Comparison of ENCODE assay signal across 8 mouse cellular contexts in the genomic region with DNA sequence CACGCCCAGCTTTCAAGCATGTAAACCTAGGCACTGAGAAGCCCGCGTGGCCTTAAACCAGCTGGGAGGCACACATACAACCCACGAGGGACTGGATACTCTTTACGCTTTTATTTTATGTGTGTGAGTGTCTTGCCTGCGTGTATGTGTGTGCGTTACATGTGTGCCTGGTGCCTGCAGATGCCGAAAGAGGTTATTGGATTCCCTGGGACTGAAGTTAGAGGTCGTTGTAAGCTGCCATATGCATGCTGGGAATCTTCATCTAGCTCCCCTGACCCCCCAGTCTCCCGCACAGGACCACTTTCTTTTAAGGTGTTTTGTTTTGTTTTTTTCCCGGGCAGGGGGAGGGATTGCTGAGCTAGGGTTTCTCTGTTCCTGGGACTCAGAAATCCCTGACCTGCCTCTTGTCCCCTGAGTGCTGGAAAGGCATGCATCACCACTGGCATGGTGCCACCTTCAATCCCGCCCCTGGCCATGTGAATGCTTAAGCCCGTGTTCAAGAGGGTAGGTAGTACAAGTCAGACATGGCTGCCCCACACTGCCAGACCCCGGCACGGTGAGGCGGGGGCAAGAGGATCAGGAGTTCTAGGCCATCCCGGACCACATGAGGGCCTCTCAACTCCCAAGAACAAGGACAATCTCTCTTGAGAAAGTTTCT. TPM values are rescaled to one million over a fixed set of nuclear protein-coding genes. Genes with fewer than 3 reads are reported as not detected.
A peak's percentile ranks its signal among the peaks of the same experiment; 100 is the strongest.
DNase-seq lines count a peak whose midpoint lies in the region; ATAC-seq and TF ChIP-seq lines count a peak whose summit lies in the region.

No protein-coding gene starts in this region.

- H3K9me3 ChIP-seq in MEL (replicated peaks; ENCODE audit: insufficient read depth, low read length) = no peaks in the 10 kb centered on the region
- no peaks in the 10 kb centered on the region for H3K9me3 ChIP-seq in heart, embryonic 10.5 days
- no peaks in the 10 kb centered on the region for H3K9me3 ChIP-seq in kidney, embryonic 14.5 days (ENCODE audit: control insufficient read depth, low read length)
- H3K9me3 ChIP-seq in stomach, embryonic 15.5 days = no peaks in the 10 kb centered on the region

- no peak for TF ChIP-seq CTCF in MEL (IDR thresholded peaks at IDR 0.05 in 2 of 3, conservative IDR thresholded peaks at IDR 0.05 in 1 of 3; ENCODE audit: control insufficient read depth in 1 of 3, insufficient read depth in 1 of 3, low read depth in 2 of 3, low read length in 3 of 3, poor library complexity in 1 of 3, severe bottlenecking in 1 of 3)
- TF ChIP-seq CTCF in bone marrow macrophage, adult 2 months (IDR thresholded peaks at IDR 0.05; ENCODE audit: low read depth, low read length) = no peak

- no peak for TF ChIP-seq RAD21 in MEL (IDR thresholded peaks at IDR 0.05; ENCODE audit: low read depth, low read length)

- WGBS in heart, embryonic 10.5 days = 49% methylated on average over 17 of the region's 17 CpGs
- WGBS in kidney, embryonic 14.5 days = 48% methylated on average over 17 of the region's 17 CpGs
- WGBS in stomach, embryonic 15.5 days = 41% methylated on average over 17 of the region's 17 CpGs

- peak; percentile 81 for DNase-seq in MEL (ENCODE audit: low read depth, low spot score)
- no peak for DNase-seq in heart, embryonic 10.5 days (ENCODE audit: low spot score)
- peak; percentile 83 for DNase-seq in lung, postnatal 14 days
- DNase-seq in left cerebral cortex, adult 9 months (ENCODE audit: low spot score in 2 of 2) = no peak
- no peak for DNase-seq in cerebellum, adult 9-10 months

- TF ChIP-seq EP300 in MEL (IDR thresholded peaks at IDR 0.05; ENCODE audit: low read depth in 1 of 2, low read length in 2 of 2) = no peak

- H3K9ac ChIP-seq in MEL (ENCODE audit: control insufficient read depth, low read depth, low read length, poor library complexity, severe bottlenecking) = peak overlapping the region; percentile 85
- peak overlapping the region; percentile 77 for H3K9ac ChIP-seq in kidney, embryonic 14.5 days (ENCODE audit: low read depth, low read length)
- peak overlapping the region; percentile 29 for H3K9ac ChIP-seq in stomach, embryonic 15.5 days

- TF ChIP-seq POLR2A in MEL (IDR thresholded peaks at IDR 0.05; ENCODE audit: control insufficient read depth in 1 of 2, insufficient read depth in 1 of 2, low read depth in 1 of 2, low read length in 2 of 2, poor library complexity in 1 of 2) = peak; percentile 11 to 46; a peak in 2 of 4 replicates
- no peak for TF ChIP-seq POLR2A in bone marrow macrophage, adult 2 months (IDR thresholded peaks at IDR 0.05; ENCODE audit: borderline replicate concordance, low read depth, low read length)

- peak overlapping the region; percentile 61 to 64 for H3K4me3 ChIP-seq in MEL (ENCODE audit: control insufficient read depth in 1 of 2, insufficient read depth in 1 of 2, low read depth in 2 of 2, low read length in 2 of 2)
- peak overlapping the region; percentile 91 for H3K4me3 ChIP-seq in bone marrow macrophage, adult 2 months (ENCODE audit: insufficient read depth, low read length)
- peak overlapping the region; percentile 82 for H3K4me3 ChIP-seq in heart, embryonic 10.5 days
- peak overlapping the region; percentile 62 for H3K4me3 ChIP-seq in kidney, embryonic 14.5 days (ENCODE audit: low read length)
- H3K4me3 ChIP-seq in stomach, embryonic 15.5 days (replicated peaks) = peak overlapping the region; percentile 59

- H3K36me3 ChIP-seq in MEL (ENCODE audit: control insufficient read depth in 1 of 2, insufficient read depth in 2 of 2, low read length in 2 of 2) = peaks cover 2 to 17% of the 10 kb centered on the region in 2 experiments; a peak in 3 of 4 replicates
- H3K36me3 ChIP-seq in heart, embryonic 10.5 days = peaks cover 19% of the 10 kb centered on the region
- H3K36me3 ChIP-seq in kidney, embryonic 14.5 days (ENCODE audit: control insufficient read depth, insufficient read depth, low read length) = peaks cover 7% of the 10 kb centered on the region; the same call in 1 of the 2 replicates
- peaks cover 12% of the 10 kb centered on the region for H3K36me3 ChIP-seq in stomach, embryonic 15.5 days

- H3K27me3 ChIP-seq in MEL (ENCODE audit: control insufficient read depth in 1 of 2, insufficient read depth in 2 of 2, low read length in 2 of 2) = no peaks in the 10 kb centered on the region
- H3K27me3 ChIP-seq in heart, embryonic 10.5 days (ENCODE audit: insufficient read depth, poor library complexity, severe bottlenecking) = no peaks in the 10 kb centered on the region
- H3K27me3 ChIP-seq in kidney, embryonic 14.5 days (ENCODE audit: control insufficient read depth, insufficient read depth, low read length) = no peaks in the 10 kb centered on the region
- H3K27me3 ChIP-seq in stomach, embryonic 15.5 days (replicated peaks) = no peaks in the 10 kb centered on the region

- H3K4me1 ChIP-seq in MEL (ENCODE audit: control insufficient read depth in 1 of 2, insufficient read depth in 2 of 2, low read length in 2 of 2) = peaks cover 0 to 10% of the 10 kb centered on the region in 2 experiments; a peak in 3 of 4 replicates
- peaks cover 13% of the 10 kb centered on the region for H3K4me1 ChIP-seq in bone marrow macrophage, adult 2 months (ENCODE audit: control insufficient read depth, insufficient read depth, low read length)
- H3K4me1 ChIP-seq in heart, embryonic 10.5 days = peaks cover 43% of the 10 kb centered on the region
- H3K4me1 ChIP-seq in kidney, embryonic 14.5 days (ENCODE audit: control insufficient read depth, insufficient read depth, low read length) = peaks cover 22% of the 10 kb centered on the region
- H3K4me1 ChIP-seq in stomach, embryonic 15.5 days = peaks cover 25% of the 10 kb centered on the region

- peak overlapping the region; percentile 77 for H3K27ac ChIP-seq in MEL (ENCODE audit: control insufficient read depth, low read depth, low read length)
- H3K27ac ChIP-seq in bone marrow macrophage, adult 2 months (ENCODE audit: insufficient read depth, low read depth, low read length) = peak overlapping the region; percentile 17
- peak overlapping the region; percentile 90; the same call in 1 of the 2 replicates for H3K27ac ChIP-seq in heart, embryonic 10.5 days
- H3K27ac ChIP-seq in kidney, embryonic 14.5 days (ENCODE audit: low read depth, low read length) = 0 out of 2 replicates have a peak overlapping the region, but pooled peaks have one; percentile 11
- H3K27ac ChIP-seq in stomach, embryonic 15.5 days = peak overlapping the region; percentile 63

- no peak for ATAC-seq in kidney, embryonic 14.5 days (ENCODE audit: low FRiP score, low TSS enrichment)
- no peak for ATAC-seq in stomach, embryonic 15.5 days (ENCODE audit: insufficient read depth, low FRiP score, low read depth)

- H3K4me2 ChIP-seq in kidney, embryonic 14.5 days (replicated peaks; ENCODE audit: low read depth, low read length) = peak overlapping the region; percentile 88
- peak overlapping the region; percentile 92 for H3K4me2 ChIP-seq in stomach, embryonic 15.5 days

- H3K79me2 ChIP-seq in MEL (ENCODE audit: control insufficient read depth, insufficient read depth, low read length, poor library complexity) = peaks cover 50% of the 10 kb centered on the region

RNA-seq across cellular contexts. Expression of gene Slc1a5, which starts 2.7 kb away (rescaled TPM):
- 72.0 and 88.6 TPM in 2 replicates for total RNA-seq in MEL (2012; rRNA removed)
- 100 to 1,000 TPM in 1 of 2 experiments, not detected in 1; 180 TPM for polyA plus RNA-seq in MEL (2012; ENCODE audit: insufficient read depth in 1 of 2, insufficient read length in 2 of 2, low read depth in 1 of 2, low replicate concordance in 2 of 2, missing spikeins in 1 of 2)
- polyA plus RNA-seq in bone marrow macrophage, adult 2 months (2012; ENCODE audit: insufficient read depth, insufficient read length, missing spikeins) = 24.9 and 25.0 TPM in 2 replicates
- polyA plus RNA-seq in heart, embryonic 10.5 days (2016; fragmentation: Nextera tagmentation; extraction: Ambion mirVana) = 47.0 TPM in 2 replicates
- polyA plus RNA-seq in kidney, embryonic 14.5 days (2014; fragmentation: Nextera tagmentation; extraction: Ambion mirVana) = 30.2 and 36.1 TPM in 2 replicates
- 64.2 and 66.3 TPM in 2 replicates for polyA plus RNA-seq in stomach, embryonic 15.5 days (2015; fragmentation: Nextera tagmentation; extraction: Ambion mirVana)

RNA-seq across cellular contexts. Expression of gene Strn4, which starts 31.8 kb away (rescaled TPM):
- 54.7 and 55.8 TPM in 2 replicates for total RNA-seq in MEL (2012; rRNA removed)
- polyA plus RNA-seq in MEL (2012; ENCODE audit: insufficient read depth in 1 of 2, insufficient read length in 2 of 2, low read depth in 1 of 2, low replicate concordance in 2 of 2, missing spikeins in 1 of 2) = 10 to 100 TPM in 1 of 2 experiments, not detected in 1; 93.5 TPM
- 56.6 and 58.1 TPM in 2 replicates for polyA plus RNA-seq in bone marrow macrophage, adult 2 months (2012; ENCODE audit: insufficient read depth, insufficient read length, missing spikeins)
- polyA plus RNA-seq in heart, embryonic 10.5 days (2016; fragmentation: Nextera tagmentation; extraction: Ambion mirVana) = 101 and 107 TPM in 2 replicates
- polyA plus RNA-seq in kidney, embryonic 14.5 days (2014; fragmentation: Nextera tagmentation; extraction: Ambion mirVana) = 75.5 and 111 TPM in 2 replicates
- 87.2 and 89.4 TPM in 2 replicates for polyA plus RNA-seq in stomach, embryonic 15.5 days (2015; fragmentation: Nextera tagmentation; extraction: Ambion mirVana)

RNA-seq across cellular contexts. Expression of gene Fkrp, which starts 32.6 kb away (rescaled TPM):
- 12.6 and 15.9 TPM in 2 replicates for total RNA-seq in MEL (2012; rRNA removed)
- 10 to 100 TPM in 1 of 2 experiments, not detected in 1; 19.2 TPM for polyA plus RNA-seq in MEL (2012; ENCODE audit: insufficient read depth in 1 of 2, insufficient read length in 2 of 2, low read depth in 1 of 2, low replicate concordance in 2 of 2, missing spikeins in 1 of 2)
- 21.9 and 25.1 TPM in 2 replicates for polyA plus RNA-seq in bone marrow macrophage, adult 2 months (2012; ENCODE audit: insufficient read depth, insufficient read length, missing spikeins)
- polyA plus RNA-seq in heart, embryonic 10.5 days (2016; fragmentation: Nextera tagmentation; extraction: Ambion mirVana) = 29.5 and 36.7 TPM in 2 replicates
- polyA plus RNA-seq in kidney, embryonic 14.5 days (2014; fragmentation: Nextera tagmentation; extraction: Ambion mirVana) = 23.6 and 31.1 TPM in 2 replicates
- polyA plus RNA-seq in stomach, embryonic 15.5 days (2015; fragmentation: Nextera tagmentation; extraction: Ambion mirVana) = 28.4 and 29.1 TPM in 2 replicates

RNA-seq across cellular contexts. Expression of gene Ap2s1, which starts 45.7 kb away (rescaled TPM):
- total RNA-seq in MEL (2012; rRNA removed) = 279 and 288 TPM in 2 replicates
- polyA plus RNA-seq in MEL (2012; ENCODE audit: insufficient read depth in 1 of 2, insufficient read length in 2 of 2, low read depth in 1 of 2, low replicate concordance in 2 of 2, missing spikeins in 1 of 2) = 100 to 1,000 TPM in 1 of 2 experiments, not detected in 1; 297 TPM
- polyA plus RNA-seq in bone marrow macrophage, adult 2 months (2012; ENCODE audit: insufficient read depth, insufficient read length, missing spikeins) = 286 and 287 TPM in 2 replicates
- polyA plus RNA-seq in heart, embryonic 10.5 days (2016; fragmentation: Nextera tagmentation; extraction: Ambion mirVana) = 243 and 270 TPM in 2 replicates
- polyA plus RNA-seq in kidney, embryonic 14.5 days (2014; fragmentation: Nextera tagmentation; extraction: Ambion mirVana) = 270 and 336 TPM in 2 replicates
- 251 and 272 TPM in 2 replicates for polyA plus RNA-seq in stomach, embryonic 15.5 days (2015; fragmentation: Nextera tagmentation; extraction: Ambion mirVana)

RNA-seq across cellular contexts. Expression of gene Prkd2, which starts 58.8 kb away (rescaled TPM):
- total RNA-seq in MEL (2012; rRNA removed) = 2.1 and 2.9 TPM in 2 replicates
- 1 to 10 TPM in 1 of 2 experiments, not detected in 1; 8.7 TPM for polyA plus RNA-seq in MEL (2012; ENCODE audit: insufficient read depth in 1 of 2, insufficient read length in 2 of 2, low read depth in 1 of 2, low replicate concordance in 2 of 2, missing spikeins in 1 of 2)
- polyA plus RNA-seq in bone marrow macrophage, adult 2 months (2012; ENCODE audit: insufficient read depth, insufficient read length, missing spikeins) = 9.8 and 11.2 TPM in 2 replicates
- polyA plus RNA-seq in heart, embryonic 10.5 days (2016; fragmentation: Nextera tagmentation; extraction: Ambion mirVana) = 8.9 and 9.4 TPM in 2 replicates
- 10.9 and 15.7 TPM in 2 replicates for polyA plus RNA-seq in kidney, embryonic 14.5 days (2014; fragmentation: Nextera tagmentation; extraction: Ambion mirVana)
- 11.6 and 12.2 TPM in 2 replicates for polyA plus RNA-seq in stomach, embryonic 15.5 days (2015; fragmentation: Nextera tagmentation; extraction: Ambion mirVana)

Comparison
In these comparisons a context has a peak if more than half of its experiments do, and no peak if none do; other contexts are left out.
1. DNase-seq: peak in MEL (single experiment) and lung, postnatal 14 days (single experiment); none in heart, embryonic 10.5 days (single experiment), left cerebral cortex, adult 9 months (0 of 2) and cerebellum, adult 9-10 months (single experiment).
2. H3K27ac ChIP-seq: peak in every context shown above with its lines; median percentile 90 in heart, embryonic 10.5 days; 77 in MEL; 63 in stomach, embryonic 15.5 days; 17 in bone marrow macrophage, adult 2 months; 11 in kidney, embryonic 14.5 days.
3. H3K9ac ChIP-seq: peak in every context shown above with its lines; median percentile 85 in MEL; 77 in kidney, embryonic 14.5 days; 29 in stomach, embryonic 15.5 days.
4. Peak in every context shown above with its lines, with median percentiles within 50 percentile points of each other: H3K4me3 ChIP-seq.